Mouse (Mus musculus): ENCODE measurements at regions not wholly inside any gene's neighbourhood (a gene's known extent, or its start where the extent isn't known, plus 50 kb on each side); places are given as distances from the start of the nearest gene placed in this dataset.

GRCm38 (mm10) chr4:35404068-35404467 lies 178.1 kb upstream of the C9orf72 start:
- no peak for TF ChIP-seq CTCF (IDR thresholded peaks at IDR 0.05)
- no peak for TF ChIP-seq EP300 (IDR thresholded peaks at IDR 0.05)
